Mouse (Mus musculus) embryo, embryonic 9.5 days (tissue): ENCODE results near the gene Gm21477.
"Not testable (repeated sequence)": the region's sequence is repeated elsewhere in the genome, so short reads cannot be mapped to it uniquely, and the experiment has no call there.

ENCODE experiments used
- DNase-seq: peaks from one replicate; pipeline ENCODE4 v3.0.0-alpha.2; 2017; ENCODE audit errors: extremely low spot score

Gene Gm21477

DNA sequence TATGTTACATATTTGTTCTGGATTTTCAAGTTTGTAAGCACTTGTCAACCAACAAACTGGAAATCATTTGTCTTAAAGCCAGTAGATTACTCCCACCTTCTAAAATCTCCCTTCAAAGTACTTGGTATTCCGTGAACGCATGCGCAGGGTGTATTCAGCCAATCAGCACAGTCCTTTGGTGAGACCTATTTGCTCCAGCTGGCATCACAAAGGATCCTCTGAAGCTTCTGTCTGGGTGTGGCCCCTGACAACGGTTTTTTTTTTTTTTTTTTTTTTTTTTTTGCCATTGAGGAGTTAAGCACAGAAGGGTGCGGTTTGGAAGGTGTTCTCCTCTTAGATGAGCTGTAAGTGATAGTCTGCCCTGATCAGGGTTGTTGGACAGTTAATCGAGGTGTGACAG, at the start of gene Gm21477:
Gene Gm21477 (plus strand): TSS at position 301 of the 400 bp plus-strand sequence.
- DNase-seq, result not testable (repeated sequence)
